Mouse (Mus musculus) fibroblast of lung, adult 2 months (primary cell): Measurements from ENCODE around the gene Mc1r.
"Not testable (repeated sequence)": the region's sequence is repeated elsewhere in the genome, so short reads cannot be mapped to it uniquely, and the experiment has no call there.

Source experiments
- DNase-seq: peaks from one replicate; pipeline ENCODE4 v3.0.0-alpha.2; 2011; ENCODE audit warnings: low read depth

The Mc1r gene

GRCm38 (mm10) chr8:123431616-123432365, 24.9 kb downstream of the Mc1r start:
- no peak for DNase-seq

GRCm38 (mm10) chr8:123432381-123432780, 25.5 kb downstream of the Mc1r start:
- no peak for DNase-seq

GRCm38 (mm10) chr8:123433241-123433974, 26.5 kb downstream of the Mc1r start:
- not testable (repeated sequence) for DNase-seq

- DNase-seq, result no peak
These were observed 34.9 kb downstream of the Mc1r start for GRCm38 (mm10) chr8:123441788-123442187.

- DNase-seq, result no peak
These were observed 35.4 kb downstream of the Mc1r start for GRCm38 (mm10) chr8:123442351-123442750.

GRCm38 (mm10) chr8:123442871-123443575, 36.1 kb downstream of the Mc1r start:
- DNase-seq, result peak; percentile 90

- DNase-seq, result no peak
These were observed 36.6 kb downstream of the Mc1r start for GRCm38 (mm10) chr8:123443576-123443921.

GRCm38 (mm10) chr8:123444131-123444530, 37.2 kb downstream of the Mc1r start:
- no peak for DNase-seq

- no peak for DNase-seq
These were observed 39.1 kb downstream of the Mc1r start for GRCm38 (mm10) chr8:123445981-123446380.

- DNase-seq, result no peak
These were observed 39.9 kb downstream of the Mc1r start for GRCm38 (mm10) chr8:123446799-123447198.

- no peak for DNase-seq
These were observed 43.9 kb downstream of the Mc1r start for GRCm38 (mm10) chr8:123450783-123451182.

GRCm38 (mm10) chr8:123451747-123452146, 44.8 kb downstream of the Mc1r start:
- not testable (repeated sequence) for DNase-seq

GRCm38 (mm10) chr8:123452149-123452548, 45.2 kb downstream of the Mc1r start:
- no peak for DNase-seq

- DNase-seq, result no peak
These were observed 46.4 kb downstream of the Mc1r start for GRCm38 (mm10) chr8:123453291-123453690.

GRCm38 (mm10) chr8:123453951-123454350, 47.0 kb downstream of the Mc1r start:
- no peak for DNase-seq

- no peak for DNase-seq
These were observed 47.7 kb downstream of the Mc1r start for GRCm38 (mm10) chr8:123454559-123454958.
